Mouse (Mus musculus) retina, postnatal 1 day (tissue): ENCODE results near the gene Smr3a.

Experiments used
- DNase-seq: peaks from one replicate; pipeline ENCODE4 v3.0.0-alpha.2; 2012

Gene Smr3a

DNA sequence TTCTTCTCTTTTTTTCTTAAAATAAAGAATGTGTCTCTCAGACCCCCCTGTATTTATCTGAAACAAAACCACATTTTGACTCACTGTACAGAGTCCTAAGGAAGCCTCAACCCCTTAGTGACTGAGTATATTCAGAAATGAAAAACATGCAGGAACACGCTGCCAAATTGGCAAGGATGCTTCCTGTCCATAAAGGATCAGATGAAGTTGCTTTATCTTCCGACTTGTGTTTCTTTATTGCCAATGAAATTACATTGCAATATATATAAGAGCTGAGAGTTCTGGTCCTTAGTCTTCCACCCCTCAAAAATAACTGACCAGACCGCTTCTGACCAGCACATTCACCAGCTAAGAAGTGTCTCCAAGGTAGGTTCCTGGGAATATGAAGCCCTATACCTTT lies at the start of gene Smr3a:
Smr3a (plus strand) TSS at position 301 of the 400 bp plus-strand sequence.
- no peak for DNase-seq

DNA sequence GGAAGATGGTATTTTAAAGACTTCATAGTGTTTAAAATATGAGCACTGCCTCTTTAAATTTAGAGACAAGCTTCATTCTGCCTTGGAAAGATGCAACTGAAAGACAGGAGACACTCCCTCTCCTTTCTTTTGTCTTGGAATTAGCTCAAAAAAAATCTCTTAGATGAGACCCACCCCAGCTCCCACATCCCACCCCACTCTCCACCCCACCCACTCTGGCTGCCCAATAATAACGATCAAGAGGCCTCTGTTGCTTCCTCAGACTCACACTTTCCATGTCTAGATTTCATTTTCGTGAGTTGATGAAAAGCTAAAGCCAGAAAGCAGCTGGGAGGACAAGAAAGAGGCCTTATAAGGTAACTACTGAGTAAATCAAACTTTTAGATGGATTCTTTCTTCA lies 33.1 kb upstream of the Smr3a start, which contains the start of the genes 2310003L06Rik and Gm28434:
2310003L06Rik (plus strand) TSS at position 259 of the 400 bp plus-strand sequence.
Gm28434 (plus strand) TSS at position 317 of the 400 bp plus-strand sequence.
- DNase-seq, result no peak

DNA sequence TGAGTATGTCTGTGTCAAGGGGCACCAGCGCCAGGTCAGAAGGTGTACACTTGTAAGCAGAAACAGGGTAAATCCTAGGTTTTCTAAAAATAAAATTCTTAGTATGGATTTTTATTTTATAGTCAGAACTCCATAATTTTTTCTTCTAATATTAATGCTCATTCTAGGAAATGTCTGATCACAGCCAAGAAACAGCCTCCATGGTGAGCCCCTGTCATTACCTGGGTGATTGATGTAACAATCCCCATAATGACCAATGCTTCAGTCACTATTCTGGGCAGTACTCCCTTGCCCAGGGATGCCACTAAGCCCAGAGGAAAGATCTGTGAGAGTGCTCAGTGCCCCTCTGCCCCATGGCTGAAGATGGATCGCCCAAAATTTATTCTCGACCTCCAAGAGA lies 23.2 kb upstream of the Smr3a start, which contains the start of gene Cabs1:
Cabs1 (plus strand) TSS at position 301 of the 400 bp plus-strand sequence.
- no peak for DNase-seq

DNA sequence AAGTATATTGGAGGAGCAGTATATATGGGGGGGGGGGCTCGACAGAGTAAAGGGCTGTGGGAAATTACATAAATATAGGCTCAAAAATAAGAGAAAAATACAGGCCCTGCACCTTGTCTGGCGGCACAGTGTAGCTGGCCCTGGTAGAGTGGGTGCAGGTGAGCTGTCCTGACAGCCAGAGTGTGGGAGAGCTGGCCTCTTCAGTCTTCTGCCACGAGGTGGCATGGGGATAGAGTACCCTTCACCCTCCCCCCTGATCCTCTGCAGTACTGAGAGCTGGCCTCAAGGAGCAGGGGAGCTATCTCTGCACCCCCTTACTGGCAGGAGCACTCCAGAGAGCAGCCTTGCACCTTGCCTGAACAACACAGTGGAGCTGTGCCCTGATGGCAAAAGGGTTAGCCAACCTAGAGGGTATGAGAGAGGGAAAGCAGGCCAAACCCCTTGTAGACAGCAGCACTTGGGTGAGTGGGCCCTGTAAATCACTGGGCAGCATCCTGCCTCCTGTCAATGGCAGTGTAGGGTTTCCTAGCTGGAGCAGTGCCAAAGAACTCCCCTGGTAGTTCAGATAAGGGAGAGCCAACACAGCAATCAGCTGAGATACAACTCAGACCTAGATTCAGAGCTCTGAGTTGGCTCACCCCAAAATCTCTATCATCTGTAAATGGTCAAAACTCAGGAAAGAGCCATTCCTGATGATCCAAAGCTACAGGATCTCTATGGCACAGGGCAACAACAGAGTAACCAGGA lies 19.7 kb upstream of the Smr3a start:
- no peak for DNase-seq

DNA sequence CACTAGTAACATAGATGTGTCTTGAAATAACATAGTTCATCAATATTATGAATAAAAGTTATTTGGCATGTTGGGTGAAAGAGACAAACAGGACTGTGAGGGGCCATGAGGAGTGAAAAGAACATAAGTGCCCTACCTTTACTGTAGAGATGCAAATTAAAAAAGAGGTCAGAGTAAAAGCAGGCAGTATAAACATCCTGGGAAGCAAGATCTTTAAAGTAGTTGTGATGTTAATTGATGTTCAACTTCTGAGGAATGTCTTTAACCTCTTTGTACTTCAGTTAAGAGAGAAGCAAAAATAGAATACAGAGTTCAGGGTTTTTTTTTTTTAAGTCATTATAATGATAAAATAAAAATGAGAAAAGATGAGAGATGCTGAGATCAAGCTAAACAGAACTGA lies 2.9 kb downstream of the Smr3a start:
- DNase-seq, result no peak
